Mouse (Mus musculus): ENCODE measurements at regions not wholly inside any gene's neighbourhood (a gene's known extent, or its start where the extent isn't known, plus 50 kb on each side); places are given as distances from the start of the nearest gene placed in this dataset.
A peak's percentile ranks its signal among the peaks of the same experiment; 100 is the strongest.

DNA sequence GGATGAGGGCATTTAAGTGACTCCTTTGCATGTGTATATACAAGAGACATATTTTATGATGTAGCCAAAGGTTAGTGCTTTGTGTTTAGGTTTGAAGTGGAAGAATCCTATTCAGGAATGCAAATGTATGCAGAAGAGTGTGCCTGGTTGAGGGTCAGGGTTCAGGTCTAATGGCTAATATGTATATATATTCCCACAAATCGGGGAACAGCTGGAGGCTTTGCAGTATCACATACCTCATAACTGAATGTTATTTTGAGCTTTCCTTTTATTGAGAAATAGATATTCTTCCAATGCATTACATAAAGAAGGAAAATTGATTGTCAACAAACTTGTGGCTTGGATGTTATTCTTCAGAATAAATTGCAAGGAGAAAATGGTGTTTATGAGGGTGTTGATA, 239.9 kb downstream of the Fam173b start:
- no peak for DNase-seq (ENCODE audit: inconsistent ontology term)

DNA sequence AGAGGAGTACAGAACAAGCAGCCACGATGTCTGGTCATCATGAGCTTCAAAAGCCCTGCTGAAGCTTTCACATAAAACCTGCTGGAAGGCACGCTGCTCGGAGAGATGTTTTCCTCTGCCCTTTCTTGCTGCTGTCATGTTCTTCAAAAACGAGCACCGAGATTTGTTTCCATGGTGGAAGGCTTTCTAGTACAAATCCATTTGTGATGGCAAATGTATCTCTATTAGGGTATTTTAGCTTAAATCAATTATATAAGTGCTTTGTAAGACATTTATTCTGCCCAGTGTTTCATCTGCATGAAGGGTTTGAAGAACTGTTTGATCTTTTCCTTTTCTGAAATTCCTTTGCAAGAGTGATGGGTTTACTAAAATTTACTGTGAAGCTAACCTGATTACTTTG, 253.1 kb downstream of the Fam173b start:
- no peak for DNase-seq (ENCODE audit: inconsistent ontology term)

DNA sequence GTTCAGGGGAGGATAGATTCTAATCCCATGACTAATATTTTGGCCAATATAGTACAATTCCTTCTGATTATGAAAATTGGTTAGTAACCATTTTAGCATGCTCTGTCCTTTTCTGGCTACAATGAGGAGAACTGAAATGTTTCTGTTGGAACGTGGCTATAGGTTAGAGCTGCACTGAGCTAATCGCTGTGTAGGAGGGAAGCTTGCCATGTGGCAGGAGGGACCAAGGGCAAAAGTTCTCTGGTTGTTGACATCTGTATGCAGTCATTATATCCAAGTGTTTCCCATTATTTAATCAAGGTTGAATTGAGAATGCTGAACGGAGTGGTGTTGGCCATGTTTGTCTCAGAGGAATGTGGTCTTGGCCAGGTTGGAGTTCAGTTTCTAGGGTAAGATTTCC, 253.5 kb downstream of the Fam173b start:
- DNase-seq (ENCODE audit: inconsistent ontology term), result peak; percentile 16

DNA sequence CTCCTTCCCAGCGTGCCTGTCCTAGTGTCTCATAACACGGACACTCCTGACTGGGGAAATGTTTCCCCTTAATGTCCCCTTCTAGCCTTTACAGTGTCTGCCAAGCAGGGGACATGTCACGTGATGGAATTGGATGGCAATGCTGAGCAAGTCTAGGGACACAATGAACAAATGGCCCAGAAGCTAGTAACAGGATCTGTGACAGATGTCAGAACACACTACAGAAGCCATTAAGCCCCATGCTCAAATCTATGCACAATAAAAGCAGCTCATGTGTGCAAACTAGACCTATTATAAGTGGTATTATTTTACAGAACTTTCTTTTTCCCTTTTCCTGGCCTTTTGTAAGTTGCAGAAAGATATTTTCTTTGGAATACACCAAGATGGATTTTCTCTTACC, 267.4 kb downstream of the Fam173b start:
- no peak for DNase-seq (ENCODE audit: inconsistent ontology term)

DNA sequence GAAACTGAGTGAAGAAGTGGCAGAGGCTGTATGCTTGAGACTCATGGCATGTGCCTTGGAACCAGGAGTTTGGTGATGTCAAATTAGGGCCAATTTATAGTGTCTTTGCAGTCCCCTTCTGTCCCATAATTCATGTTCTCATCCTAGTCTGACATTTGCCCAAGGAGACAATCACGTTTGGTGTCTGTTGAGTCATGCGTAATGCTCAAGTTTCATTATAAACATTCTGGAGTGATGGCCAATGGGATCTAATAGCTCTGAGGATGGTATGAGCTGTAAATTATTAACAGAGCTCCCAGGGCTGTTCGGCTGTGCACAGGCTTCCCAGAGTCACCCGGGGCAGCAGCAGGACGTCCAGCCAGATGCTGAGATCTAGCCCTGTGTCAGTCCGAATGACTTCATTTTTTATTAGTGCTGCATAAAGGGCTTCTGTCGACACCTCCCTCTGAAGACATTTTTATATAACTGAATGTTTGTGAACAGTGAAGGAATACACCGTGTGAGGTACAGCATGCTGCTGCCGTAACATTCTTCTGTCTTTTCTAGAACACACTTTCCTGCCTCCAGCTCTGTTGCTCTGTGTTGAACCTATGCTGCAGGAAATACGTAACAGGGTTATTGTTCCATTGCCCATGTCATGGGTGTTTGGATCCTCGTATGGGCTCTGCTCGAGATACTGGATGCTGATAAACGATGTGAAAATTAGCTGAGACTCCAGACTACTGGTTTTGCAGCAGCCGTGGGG, 268.2 kb downstream of the Fam173b start:
- DNase-seq (ENCODE audit: inconsistent ontology term), result peak; percentile 18

DNA sequence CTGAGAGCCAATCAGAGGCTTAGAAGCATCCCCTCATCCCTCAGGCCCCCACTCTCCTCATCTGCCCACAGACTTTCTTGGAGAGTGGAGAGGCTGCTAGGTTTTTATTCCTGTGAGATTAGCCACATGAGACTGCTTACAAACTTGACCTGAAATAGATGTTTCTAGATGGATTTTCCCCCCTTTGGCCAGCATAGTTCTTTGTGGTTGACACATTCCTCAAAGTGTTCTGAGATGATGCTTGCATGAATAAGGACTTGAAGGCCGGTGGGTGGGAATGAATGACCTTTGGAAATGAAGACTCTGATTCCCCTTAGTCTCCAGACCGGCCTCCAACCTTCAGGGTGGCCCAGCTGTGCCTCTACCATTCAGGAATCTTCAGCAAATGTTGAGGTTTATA, 273.8 kb downstream of the Fam173b start:
- peak; percentile 64 for DNase-seq (ENCODE audit: inconsistent ontology term)

DNA sequence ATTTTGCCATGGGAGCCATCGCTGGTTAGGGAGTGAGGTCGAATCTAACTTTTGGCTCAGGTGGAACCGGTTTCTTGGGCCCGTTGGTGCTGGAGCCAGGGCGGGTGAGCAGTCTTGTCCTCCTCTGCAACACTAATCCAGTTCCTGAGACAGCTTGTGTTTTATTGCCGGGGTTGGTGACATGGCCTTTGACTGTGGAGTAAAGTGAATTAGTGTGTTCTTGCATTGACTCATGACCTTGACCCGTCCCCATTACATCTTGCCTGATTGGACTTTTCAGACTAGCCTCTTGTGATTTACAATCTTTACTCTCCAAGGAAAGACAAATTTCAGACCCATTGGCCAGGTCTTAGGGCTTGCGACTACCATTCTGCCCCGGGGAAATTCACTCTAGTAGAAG, 278.8 kb downstream of the Fam173b start:
- no peak for DNase-seq (ENCODE audit: inconsistent ontology term)

DNA sequence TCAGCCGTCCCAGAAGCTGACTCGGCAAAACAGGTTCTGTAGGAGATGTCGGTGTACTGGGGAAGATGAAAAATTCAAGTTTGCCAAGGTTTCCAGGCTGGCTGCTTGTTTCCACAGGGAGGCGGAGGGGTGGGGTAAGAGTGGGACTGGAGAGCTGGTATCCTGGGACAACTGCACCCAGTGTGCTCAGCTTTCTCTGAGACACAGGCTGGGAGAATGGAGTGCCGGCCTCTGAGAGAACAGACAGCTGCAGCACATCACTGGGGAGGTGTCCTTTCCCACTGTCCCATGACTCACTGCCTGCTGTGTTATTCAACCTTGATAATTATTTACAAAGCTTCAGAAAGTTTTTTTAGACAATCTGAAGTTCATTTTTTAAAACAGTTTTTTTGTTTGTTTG, 280.7 kb downstream of the Fam173b start:
- DNase-seq (ENCODE audit: inconsistent ontology term), result no peak

DNA sequence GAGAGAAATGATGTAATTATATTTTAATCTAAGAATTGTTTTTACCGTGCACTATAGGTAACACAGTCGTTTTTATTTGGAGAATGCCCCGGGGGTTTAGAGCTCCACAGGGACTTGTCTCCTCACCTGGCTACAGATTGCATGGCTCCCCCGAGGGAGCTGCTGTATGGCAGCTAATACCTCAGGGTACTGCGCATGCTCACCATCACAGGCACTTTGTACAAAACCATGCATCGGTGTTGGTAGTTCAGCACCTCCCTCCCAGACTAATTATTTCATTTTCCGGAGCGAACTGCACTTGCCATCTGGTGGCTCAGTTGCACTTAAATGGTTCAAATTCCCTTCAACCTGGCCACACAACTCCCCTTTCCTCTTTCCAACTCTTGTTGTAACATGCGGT, 281.9 kb downstream of the Fam173b start:
- no peak for DNase-seq (ENCODE audit: inconsistent ontology term)

DNA sequence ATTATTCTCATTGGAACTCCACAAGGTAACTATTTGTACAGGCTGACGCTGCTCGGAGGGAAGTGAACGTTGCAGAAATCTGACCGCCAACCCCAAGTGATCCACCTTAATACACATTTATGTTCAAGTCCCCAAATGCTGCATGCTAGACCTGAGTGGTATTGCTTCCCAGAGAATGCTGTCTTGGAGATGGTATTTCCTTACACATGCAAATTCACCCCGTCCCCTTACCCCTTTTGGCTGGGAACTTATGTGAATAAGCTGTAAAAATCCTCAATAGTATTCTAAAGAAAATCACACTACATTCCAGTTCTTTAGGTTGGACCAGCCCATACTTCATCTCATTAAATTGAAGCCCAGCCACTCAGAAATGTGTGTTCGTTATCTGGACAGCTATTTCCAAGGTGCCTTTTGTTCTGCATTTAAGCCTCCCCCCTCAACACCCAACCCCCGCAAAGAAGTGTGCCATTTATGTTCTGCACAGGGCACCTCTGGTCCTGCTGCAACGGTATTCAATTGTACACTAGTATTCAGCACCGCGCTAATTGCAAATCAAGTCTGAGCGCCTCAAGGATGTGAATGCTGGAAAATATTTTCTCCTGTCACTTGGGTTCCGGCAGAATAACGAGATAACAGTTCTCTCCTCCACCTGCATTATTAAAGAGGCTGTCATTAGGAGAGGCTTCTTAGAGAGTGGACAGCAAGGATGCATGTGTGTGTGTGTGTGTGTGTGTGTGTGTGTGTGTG, 278.0 kb upstream of the Tas2r119 start:
- no peak for DNase-seq (ENCODE audit: inconsistent ontology term)

DNA sequence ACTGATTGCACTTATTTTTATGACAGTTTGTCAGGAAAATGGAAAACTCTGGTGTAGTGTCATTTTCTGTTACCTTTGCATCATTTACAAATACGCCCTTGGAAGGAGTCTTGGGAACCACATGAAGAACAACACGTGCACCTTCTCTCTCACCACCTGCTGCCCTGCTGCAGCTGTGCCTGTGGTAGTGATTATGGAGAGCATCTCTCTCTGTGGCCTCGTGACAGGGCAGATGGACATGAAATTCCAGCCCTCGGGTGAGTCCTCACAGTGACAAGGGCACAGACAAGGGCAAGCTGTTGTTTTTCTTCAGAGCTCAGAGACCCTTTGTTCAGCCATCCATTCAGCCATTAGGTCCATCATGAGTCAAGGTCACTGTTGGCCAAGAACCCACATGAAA, 276.8 kb upstream of the Tas2r119 start:
- no peak for DNase-seq (ENCODE audit: inconsistent ontology term)

DNA sequence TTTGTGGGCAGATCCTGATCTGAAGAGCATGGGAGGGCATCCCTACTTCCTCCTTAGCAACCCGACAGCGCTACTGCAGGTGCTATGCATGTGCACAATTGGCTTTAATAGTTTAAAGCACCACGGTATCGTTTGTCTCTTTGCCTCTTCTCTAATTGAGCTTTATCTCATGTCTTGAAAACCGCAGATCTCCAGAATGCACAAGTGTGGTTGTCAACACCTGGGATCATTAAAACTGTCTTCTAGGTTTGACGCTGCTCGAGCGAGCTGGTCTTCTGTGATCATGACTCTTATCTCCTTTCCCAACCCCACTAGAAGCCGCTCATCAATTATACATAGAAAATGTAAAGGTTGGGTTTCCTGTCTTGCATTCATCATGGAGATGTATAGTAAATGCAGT, 268.7 kb upstream of the Tas2r119 start:
- no peak for DNase-seq (ENCODE audit: inconsistent ontology term)

DNA sequence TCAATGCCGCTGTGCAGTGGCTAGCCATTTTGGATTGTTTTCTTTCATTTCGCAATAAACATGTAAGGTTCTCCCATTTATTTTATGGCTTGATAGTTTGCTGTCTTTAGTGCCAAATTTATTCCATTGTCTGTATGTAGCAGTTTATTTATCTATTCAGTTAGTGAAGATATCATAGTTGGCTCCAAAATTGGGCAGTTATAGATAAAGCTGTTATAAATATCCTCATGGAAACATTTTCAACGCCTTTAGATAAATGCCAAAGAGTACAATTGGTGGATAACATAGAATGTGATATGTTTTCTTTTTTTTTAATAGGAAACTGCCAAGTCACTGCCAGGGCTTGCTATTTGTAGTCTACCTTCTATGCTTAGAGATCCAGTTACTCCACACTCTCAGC, 265.1 kb upstream of the Tas2r119 start:
- no peak for DNase-seq (ENCODE audit: inconsistent ontology term)

DNA sequence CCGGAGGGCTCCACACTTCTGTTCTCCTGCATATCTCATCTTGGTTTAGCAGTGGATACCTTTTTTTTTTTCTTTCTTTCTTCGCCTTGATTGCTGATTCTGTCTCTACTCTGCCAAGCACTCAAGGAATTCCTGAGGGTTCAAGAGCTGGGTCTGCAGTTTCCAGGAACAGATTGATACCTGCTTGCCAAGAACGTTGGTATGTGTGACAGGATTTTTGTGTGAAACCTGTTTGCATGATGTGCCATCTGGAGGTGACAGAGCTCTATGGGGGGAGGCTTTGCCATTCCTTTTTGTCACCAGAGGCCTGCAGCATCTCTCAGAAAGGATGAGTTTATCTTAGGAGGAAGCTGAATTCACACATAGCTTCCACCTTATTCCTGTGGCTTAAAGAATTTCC, 255.6 kb upstream of the Tas2r119 start:
- no peak for DNase-seq (ENCODE audit: inconsistent ontology term)

DNA sequence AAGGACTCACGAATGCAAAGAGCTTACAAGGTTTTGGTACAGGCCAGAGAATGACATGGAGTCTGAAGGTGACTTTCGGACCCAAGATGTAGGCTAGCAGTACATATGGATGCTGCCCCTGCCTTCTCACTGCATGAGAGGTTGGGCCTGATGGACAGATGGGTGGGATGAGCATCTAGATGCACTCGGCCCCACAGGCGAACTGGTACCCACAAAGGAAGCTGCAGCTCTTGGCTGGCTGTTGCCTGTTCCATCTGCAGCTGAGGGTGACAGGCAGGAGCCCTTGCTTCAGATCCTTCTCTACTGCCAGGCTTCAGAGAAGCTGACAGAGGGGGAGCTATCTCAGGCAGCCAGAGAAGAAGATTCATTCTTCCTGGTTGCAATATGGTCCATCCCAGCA, 216.8 kb upstream of the Tas2r119 start:
- no peak for DNase-seq (ENCODE audit: inconsistent ontology term)

DNA sequence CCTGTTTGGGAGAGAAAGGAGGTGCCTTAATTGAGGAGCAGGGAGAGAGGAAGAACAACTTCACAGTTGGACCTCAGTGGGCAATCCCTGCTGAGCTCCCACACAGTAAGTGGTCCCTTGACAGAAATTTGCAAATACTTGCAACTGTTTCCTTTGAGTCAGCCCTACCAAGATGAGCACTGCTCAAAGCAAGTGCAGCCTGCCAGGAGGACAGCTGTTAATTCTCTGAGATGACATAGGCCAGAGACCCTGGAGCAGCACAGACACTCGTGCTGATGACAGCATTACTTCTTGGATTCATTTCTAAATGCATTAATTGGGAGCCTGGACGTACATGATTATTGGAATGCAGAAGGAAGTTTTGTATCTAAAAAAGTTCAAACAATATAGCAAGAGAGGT, 215.1 kb upstream of the Tas2r119 start:
- DNase-seq (ENCODE audit: inconsistent ontology term), result no peak

DNA sequence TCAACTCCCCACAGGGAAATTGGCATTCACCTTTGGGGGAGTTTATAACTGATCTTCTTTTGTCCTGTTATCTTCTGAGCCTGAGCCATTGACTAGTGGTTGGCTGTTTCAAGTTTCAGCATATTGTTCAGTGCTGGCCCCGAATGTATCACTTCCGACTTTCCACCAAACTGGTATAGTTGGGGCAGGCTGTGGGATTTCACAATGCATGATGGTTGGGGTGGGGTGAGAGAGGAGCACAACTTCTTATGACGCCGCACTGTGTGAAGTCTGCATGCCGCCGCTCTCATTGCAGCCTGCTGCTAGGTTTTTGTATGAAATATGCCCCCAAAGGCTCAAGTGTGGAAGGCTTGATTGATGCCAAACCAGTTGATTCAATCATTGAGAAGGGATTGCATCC, 212.2 kb upstream of the Tas2r119 start:
- DNase-seq (ENCODE audit: inconsistent ontology term), result no peak

DNA sequence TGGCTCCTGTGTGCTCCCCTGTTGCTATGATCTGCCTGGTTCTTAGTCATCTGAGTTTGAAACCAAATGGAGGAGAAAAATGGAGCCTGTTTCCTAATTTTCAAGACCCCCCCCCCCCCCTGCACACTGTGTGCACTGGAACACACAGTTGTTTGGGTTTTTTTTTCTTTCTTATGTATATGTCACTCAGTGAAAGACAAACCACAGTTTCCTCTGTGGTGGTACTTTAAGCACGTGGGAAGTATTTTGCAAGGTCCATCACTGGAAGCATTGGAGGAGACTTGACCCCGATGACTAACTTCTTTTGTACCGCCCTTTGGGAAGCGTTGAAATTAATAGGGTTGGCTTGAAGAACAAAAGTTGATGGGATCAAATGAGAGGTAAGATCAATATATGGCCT, 211.5 kb upstream of the Tas2r119 start:
- no peak for DNase-seq (ENCODE audit: inconsistent ontology term)

DNA sequence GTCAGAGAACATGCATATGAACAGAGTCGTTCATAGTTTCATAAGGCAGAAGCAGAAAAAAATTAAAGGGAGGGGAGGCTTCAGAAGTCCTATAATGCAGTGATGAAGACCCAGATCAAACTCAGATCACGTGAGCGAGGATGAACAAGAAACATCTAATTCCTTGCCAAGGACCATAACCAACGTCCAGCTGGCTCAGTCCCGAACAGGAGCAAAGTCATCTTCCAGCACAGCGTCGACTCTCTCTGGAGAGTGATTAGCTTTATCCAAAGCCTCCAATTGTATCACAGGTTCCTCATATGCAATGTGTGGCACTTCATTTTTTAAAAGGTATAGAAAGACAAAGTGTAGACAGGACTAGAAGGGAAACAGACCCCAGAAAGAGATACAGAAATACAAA, 204.2 kb upstream of the Tas2r119 start:
- no peak for DNase-seq (ENCODE audit: inconsistent ontology term)

DNA sequence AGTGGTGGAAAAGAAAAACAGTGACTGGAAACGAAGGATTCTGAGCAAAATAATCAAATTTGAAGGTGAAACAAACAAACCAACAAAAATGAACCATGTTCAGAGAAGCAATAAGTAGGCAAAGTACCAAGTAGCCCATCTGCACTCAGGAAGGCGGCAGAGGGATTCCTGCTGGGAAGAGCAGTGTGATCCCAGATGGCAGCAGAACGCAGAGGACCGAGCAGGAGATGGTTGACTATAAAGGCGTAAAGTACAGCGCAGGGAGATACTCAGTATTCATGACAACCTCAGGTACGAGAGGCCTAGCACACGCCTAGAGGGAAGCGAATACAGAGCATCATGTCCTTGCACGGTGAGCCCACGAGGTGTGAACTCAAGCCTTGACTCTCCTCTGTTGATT, 203.2 kb upstream of the Tas2r119 start:
- DNase-seq (ENCODE audit: inconsistent ontology term), result no peak

DNA sequence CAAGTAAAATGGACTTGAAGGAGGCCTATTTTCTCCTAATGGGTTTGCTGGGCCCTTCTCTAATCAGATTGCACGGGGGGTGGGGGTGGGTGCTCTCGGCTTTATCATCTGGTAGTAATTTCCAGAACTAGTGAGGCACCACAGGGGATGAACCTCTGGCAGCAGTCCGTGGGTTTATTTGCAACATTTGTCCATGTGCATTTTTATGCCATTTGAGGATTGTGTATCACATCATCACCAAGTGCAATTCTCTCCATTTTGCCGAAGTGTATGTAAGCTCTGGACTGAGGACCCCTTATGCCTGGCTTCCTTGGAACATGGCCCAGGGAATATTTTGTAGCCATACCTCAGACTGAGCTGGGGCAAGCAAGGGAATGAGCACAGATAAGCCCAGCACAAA, 200.6 kb upstream of the Tas2r119 start:
- no peak for DNase-seq (ENCODE audit: inconsistent ontology term)

DNA sequence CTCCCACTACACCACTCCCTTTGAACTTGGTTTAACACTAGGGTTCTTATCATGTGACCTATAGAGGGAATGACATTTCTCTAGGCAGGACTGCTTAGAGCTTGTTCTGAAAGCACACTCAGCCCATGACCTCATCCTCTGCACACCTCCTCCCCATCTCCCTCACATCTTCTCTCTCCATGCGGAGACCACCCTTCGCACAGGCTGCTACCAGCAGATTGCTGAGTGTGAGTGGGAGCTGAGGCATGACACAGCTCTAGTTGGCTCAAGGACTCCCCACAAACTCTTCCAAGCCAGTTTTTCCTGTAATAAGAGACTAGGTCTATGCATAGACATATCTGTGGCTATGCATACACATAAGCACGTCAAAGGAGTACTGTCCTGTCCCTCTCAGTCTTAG, 199.5 kb upstream of the Tas2r119 start:
- no peak for DNase-seq (ENCODE audit: inconsistent ontology term)

DNA sequence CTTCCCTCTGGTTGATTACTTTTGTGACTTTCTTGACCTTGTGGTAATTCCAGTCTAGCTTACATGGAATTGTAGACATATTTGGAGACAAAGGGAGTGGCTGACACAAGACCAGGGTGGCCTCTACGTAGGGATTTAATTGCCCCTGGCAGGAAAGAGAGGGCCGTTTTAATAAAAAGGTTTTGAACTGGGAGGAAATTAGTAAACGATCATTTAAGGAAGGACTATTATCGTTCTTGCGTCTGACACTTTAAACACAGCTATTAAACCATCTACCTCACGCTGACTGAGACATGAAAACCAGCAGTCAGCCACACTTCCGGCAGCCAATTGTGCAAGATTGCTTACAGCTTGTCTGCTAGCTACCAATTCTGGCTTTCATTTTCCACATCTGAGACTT, 197.1 kb upstream of the Tas2r119 start:
- DNase-seq (ENCODE audit: inconsistent ontology term), result peak; percentile 68

DNA sequence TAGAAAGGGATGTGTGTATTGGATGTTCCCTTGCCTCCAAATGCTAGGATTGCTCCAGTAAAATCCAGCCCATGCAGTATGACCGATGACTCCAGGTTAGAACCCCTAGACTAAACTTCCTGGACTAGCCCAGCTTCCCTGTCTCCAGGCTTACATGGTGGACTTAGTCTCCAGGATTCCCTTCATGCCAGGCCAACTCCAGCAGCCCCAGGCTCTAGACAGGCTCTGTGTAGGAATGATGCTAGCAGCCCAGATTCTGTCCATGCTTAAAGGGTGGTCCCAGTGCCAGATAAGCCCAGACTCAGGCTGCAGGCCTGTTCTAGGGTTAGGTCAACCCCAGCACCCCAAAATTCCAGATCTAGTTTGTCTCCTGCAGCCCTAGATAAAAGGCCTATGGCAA, 196.3 kb upstream of the Tas2r119 start:
- DNase-seq (ENCODE audit: inconsistent ontology term), result no peak
